Mouse (Mus musculus) 416B (cell line): ENCODE data around the gene Agpat3.

Experiments used
- DNase-seq: peaks from one replicate; pipeline ENCODE4 v3.0.0; 2011; ENCODE audit warnings: low read depth

The Agpat3 gene

DNA sequence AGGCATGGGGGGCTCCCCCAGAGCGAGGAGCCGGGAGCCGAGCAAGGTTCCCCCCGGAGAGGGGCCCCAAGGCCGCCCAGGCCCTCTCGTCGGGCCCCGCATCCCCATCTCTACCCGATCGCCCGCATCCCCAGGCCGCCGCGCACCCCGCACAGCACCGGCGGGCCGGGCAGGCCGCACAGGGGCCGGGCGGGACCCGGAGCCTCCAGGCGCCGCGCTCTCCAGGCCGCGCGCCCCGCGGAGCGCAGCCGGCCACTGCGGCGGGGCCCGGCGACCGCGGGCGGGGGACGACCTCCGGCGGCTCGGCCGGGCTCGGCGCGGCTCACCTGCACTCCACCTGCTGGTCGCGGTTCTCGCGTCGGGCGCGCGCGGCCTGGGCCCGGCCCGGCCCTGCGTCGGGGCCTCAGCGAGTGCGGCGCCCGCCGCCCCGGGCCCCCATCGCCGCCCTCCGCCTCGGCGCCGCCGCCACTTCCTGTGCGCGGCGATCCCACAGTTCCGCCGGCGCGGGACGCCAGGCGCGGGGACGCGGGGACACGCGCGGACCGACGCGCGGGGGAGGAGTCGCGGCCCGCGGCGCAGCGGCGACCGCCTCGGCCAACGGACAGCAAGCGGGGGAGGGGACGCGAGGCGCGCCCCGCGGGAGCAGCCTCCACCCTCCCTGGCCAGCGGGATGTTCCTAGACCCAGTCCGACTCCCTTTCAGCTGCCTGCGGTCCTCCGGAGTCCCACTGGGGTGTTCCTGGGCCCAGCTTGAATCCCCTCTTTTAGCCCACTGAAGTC, at the start of gene Agpat3:
Gene Agpat3, minus strand, starts transcription at position 603 of the 779 bp plus-strand sequence.
- DNase-seq, result peak; percentile 23

DNA sequence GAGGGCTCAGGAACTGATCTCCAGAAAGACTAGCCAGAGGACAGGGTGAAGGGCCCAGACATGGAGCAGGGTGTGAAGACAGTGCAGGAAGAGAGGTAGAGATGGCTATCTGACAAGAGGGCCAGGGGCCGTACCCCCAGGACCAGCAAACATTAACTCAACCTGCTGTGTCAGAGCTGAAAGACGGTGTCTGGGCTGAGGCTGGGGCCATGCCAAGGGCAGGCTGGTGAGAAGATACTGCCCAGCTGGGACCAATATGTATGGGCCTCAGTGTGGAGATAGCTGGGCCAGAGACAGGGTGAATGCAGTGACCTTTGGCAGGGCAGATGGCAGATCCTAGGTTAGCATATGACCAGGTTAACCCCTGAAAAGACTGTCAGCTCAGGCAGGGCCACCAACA, 48.8 kb upstream of the Agpat3 start:
- no peak for DNase-seq

DNA sequence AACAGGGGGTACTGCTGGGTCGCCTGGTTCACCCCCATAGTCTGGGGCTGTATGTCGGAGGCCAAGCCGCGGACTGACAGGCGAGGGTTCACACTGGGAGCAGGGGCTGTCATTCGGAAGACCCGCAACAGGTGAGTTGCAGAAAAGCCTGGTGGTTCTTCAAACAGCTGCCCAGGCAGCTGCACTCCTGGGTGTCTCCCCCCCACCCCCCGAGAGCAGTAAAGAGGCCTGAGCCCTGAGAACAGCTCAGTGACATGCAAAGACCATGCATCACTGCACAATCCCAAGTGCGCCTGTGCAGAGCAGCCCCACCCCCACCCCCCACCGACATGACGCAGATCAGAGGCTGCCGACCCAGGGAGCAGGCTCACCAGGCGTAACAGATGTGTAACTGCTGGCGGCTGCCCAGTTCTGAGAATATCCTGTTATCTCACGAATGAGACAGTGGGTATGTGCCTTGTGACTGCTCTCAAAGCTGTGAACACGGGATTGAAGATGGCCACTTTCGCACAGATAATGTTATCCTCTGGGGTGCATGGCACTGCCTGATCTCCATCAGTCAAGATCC, 46.9 kb upstream of the Agpat3 start:
- no peak for DNase-seq

DNA sequence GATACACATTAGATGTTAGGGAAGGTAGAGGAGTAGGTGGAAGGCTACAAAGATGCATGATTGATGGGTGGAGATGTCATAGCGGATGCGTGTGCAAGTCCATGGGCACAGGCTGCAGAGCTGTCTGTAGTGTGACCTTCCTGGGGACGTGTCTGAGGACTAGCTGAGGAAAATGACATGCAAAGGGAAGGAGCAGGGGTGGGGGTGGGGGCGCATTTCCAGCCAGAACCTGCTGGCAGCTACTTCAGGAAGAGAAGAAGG, 44.3 kb upstream of the Agpat3 start:
- DNase-seq, result no peak

DNA sequence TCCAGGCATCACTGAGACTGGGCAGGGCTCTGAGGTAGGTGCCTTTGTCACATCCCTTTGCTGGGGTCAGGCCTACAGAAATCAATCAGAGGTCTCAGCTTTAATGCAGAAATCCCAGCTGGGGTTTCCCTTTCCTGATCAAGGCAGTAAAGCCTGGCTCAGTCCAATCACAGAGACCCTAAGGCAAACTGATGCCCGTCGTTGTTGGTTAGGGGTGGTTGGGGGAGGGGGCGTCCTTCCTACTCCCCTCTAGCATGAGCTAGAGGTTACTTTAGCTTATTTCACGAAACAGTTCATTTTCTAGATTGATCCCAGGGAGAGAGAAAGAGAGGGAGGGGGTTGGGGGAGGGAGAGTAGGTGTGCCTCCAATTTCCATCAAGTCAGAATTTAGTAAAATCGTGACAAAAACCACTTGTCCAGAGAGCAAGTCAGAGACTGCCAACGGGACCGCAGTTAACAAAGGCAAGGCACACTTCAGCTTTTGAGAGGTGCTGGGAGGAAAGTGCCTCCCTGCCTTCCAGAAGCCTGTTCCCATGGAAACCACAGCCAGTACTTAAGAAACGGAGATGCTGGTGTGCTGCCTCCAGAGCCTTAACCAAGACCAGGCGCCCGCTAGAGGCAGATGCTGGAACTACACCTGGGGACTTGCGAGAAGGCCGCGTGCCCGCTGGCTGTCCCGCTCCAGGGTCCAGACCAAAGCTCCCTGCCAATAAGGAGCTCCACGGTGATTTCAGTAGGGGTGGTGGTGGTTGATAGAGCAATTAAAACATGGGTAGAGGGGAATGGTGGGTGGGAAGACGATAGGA, 43.7 kb upstream of the Agpat3 start:
- DNase-seq, result peak; percentile 91

DNA sequence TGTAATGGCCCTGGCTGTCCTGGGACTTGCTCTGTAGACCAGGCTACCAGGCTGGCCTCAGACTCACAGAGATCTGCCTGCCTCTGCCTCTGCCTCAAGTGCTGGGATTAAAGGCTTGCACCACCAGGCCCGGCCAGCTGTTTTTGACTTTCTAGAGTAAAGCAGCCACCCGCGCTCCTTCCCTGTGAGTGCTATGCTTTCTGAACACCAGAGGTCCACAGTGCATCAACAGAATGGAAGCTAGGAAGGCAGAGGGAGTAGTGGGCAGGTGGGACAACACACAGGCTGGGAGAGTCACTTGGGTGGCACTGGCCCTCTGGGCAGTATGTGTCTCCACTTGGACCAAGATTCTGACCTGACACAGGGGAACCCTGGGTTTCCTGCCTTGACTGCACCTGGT, 43.1 kb upstream of the Agpat3 start:
- DNase-seq, result no peak

DNA sequence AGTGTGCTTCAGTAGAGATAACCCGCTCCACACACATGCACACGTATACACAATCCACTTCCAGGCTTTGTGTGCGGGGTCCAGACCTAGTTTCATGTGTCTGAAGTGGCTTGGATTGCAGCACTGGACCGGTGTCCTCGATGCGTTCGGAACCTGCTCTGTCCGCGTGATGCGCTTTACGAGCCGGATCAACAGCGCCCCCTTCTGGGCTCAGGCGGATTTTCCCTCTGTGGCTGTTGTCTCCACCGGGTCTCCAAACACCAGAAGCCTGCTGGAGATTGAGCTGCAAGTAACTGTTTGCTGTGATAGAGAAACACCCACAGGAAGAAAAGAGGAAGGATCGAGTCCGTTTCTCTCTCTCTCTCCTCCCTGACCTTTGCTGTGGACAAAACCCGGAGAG, 39.8 kb upstream of the Agpat3 start:
- peak; percentile 81 for DNase-seq

DNA sequence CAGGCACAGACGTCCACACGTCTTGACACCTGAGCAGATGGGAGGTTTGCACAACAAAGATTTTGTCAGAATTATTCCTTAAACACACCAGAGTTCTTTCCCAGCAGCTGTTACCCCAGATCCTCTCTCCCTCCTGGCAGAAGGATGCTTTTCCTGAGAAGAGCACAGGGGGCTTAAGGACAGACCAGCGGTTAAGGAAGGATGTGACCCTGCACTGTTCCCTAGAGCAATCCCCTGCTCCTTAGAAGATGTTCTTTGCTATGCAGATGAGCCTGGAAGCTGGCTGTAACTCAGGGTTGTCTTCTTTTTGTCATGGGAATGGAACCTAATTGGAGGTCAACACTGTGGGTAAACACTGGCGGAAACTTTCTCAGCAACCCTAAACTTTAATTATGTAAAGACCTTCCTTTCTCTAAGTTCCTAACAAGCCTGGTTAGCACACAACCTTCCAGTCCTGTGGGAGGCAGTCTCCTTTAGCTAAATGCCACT, 38.7 kb upstream of the Agpat3 start:
- DNase-seq, result no peak

DNA sequence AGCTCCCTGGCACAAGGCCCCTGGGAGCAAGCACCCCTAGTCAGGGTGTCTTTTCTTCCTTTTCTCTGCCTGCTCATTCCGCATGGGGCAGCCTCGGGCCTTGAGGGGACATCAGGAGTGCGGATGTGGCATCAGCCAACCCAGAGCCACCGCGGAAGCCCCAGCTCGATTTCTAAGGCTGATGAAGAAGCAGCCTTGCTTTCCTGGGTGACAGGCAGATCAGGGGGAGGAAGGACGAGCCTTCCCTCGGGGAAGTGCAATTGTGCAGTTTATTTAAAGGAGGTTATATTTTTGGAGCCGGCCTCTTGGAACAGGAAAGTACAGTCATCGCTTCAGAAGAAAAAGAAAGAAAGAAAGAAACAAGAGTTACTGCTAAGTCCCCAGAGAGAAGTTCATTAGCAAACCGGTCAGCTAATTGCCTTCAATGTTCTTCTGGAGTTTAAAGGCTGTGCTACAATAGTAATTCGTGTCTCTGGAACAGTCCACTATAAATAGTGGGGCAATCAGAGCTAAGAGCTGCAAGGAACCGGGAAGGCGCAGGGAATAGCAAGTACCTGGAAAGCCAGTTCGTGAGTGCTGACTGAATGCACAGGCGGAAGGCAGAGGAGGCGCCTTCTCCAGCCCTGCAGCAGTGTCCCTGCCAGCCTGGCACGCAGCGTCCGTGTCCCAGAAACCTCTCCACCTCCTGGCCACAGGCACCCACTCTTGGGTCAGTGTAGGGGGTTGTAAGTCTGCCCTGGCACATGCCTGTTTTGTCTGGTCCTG, 36.1 kb upstream of the Agpat3 start:
- DNase-seq, result no peak

DNA sequence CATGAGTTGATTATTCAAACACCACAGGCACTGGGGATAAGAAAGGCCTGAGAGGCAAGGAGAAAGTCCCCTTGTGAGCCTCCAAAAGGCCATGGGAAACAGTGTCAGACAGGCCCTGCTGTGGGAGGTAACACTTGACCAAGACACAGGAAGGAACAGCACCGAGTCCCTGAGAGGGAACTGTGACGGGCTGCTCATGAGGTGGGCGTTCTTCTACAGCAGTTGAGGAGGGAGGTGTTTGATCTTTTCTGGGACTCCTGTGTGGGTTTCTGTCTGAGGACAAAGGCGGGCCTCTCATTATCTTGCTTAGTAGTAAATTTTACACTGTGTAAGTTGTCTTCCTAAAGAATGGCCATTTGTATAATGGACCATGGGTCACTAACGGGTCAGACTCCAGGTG, 33.2 kb upstream of the Agpat3 start:
- no peak for DNase-seq

DNA sequence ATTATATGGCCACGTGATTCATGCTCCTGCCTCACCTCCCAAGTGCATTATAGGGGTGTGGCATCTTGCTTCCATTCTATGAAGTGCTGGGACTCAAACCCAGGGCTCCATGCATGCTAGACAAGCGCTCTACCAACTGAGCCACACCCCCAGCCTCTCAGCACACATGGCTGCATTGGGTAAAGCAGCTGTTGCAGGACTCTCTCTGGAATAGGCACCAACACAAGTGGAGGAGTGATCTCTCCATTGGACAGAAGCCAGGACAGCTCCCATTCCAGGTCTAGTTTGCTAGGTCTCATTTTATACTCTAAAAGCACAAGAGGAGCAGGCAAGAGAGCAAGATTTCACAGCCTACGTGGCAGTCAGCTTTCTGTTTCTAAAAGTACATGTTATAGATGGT, 31.3 kb upstream of the Agpat3 start:
- no peak for DNase-seq

DNA sequence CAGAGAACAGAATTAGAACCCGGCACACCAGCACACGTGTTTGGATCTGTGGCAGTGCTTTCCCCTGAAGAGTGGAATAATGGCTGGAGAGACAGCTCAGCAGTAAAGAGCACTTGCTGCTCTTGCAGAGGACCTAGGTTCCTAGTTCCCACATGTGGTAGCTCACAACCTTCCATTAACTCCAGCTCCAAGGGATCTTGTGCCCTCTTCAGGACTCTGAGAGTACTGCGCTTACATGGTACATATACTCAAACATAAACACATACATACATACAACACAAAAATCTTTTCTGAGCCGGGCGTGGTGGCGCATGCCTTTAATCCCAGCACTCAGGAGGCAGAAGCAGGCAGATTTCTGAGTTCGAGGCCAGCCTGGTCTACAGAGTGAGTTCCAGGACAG, 26.2 kb upstream of the Agpat3 start:
- peak; percentile 45 for DNase-seq

DNA sequence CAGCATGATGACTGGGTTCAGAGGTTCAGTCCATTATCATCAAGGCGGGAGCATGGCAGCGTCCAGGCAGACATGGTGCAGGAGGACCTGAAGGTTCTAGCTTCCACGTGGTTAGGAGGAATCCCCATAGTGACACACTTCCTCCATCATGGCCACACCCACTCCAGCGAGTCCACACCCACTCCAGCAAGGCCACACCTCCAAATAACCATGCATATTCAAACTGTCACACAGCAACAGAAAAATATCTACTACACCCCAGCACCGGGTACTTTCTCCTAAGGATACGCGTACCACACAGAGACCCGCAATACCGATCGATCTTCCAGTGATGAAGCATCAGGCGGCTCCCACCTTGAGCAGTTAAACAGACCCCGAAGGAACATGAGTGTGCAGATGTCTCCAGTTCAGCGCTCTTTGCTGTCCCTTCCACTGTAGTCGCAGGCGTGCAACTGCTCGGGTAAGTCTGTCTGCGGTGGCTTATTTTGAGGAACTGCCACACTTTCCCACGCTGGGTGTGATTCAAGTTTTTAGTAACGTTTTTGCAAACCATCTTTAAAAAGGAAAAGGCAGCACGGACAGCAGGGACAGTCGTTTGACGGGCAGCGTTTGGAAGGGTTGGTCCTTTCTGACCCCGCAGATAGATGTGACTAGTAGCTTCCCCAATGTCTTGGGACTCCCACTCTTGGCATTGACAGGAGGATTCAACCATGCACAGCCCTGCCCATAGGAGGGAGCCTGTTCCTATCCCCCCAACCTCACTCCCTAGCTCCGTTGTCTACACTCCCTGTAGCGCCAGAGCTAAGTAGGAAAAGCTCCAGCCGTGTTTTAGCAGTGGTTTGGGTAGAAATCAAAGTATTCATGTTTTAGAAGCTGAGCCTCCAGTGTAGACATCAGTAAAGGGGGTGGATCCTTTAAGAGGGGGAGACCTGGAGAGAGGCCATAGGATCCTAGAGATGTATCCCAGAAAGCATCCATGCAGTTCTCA, 20.7 kb upstream of the Agpat3 start:
- no peak for DNase-seq

DNA sequence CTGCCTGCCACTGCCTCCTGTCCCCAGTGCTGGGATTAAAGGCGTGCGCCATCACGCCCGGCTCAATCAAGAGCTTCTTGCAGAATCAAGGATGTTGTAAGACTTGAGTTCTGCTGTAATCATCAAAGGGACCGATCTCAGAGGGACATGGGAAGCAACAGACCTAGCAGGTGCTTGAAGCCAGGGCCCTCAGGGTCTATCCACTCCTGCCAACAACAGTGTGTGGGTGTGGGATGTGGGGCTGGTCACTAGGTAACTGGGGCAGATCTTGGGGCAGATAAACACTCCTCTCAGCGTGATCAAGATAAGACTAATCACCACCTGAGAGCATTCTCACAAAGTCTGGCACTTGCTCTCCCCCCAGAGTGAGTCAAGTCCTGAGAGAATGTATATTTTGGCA, 19.5 kb upstream of the Agpat3 start:
- DNase-seq, result no peak

DNA sequence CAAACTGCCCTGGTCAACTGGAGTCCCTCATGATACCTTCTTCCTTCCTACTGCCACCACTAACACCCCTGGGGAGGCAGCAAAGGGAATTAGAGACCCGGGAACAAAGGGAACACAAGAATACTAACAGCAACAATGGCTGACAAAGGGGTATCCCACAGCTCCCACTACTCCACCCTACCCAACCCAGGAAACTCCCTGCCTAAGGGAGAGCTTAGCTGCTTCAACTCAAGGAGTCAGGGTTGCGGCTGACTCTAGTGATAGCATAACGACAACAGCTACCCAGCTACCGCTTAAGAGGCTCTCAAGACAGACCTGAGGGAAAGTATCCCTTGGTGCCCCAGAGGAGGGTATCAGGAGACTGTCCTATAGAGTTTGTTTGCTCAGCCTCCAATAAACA, 15.3 kb upstream of the Agpat3 start:
- no peak for DNase-seq

DNA sequence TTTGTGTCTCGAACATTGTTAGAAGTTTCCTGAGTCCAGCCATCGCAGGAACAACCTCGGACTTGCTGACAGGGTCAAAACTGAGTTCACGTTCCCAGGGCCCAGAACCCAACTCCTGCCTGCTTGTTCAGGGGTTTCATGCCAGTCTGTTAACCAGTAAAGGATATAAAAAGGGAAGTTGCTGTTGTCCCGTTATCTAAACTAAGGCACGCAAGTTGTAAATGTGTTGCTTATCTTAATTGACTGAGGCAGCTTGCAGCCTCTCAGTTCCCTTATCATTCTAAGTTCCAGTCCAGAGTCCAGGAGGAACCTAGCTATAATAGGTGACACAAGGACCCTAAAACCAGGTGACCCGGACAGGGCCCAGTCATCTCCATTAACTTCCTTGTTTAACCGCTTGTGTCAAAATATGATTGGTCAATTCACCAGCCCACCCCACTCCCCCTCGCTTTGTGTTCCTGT, 14.6 kb upstream of the Agpat3 start:
- peak; percentile 78 for DNase-seq

DNA sequence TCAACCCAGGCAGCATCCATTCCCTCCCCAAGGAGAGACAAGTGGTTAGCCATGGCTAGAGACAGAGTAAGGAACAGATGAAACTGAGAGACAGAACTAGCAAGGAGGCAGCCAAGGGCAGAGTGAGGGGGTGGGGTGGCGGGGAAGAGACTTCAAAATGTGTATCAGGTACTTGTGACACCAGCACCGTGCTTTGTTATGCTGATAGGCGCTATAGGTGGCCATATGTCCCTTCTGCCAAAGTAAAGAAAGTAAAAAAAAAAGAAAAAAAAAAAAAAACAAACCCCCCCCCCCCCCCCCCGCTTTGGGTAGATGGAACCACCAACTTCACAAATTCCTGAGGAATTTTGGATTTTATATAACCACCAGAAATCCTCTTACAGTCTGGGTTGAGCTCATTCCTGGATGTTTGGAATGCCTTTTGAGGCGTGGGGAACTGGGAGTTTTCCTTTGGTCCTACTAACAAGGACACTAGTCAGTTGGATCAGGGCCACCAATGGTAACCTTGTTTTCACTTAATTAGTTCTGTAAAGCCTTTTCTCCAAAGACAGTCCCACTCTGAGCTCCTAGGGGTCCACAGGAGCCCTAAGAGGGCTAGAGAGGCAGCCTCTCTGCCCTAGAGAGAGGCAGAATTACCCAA, 14.0 kb upstream of the Agpat3 start:
- DNase-seq, result no peak

DNA sequence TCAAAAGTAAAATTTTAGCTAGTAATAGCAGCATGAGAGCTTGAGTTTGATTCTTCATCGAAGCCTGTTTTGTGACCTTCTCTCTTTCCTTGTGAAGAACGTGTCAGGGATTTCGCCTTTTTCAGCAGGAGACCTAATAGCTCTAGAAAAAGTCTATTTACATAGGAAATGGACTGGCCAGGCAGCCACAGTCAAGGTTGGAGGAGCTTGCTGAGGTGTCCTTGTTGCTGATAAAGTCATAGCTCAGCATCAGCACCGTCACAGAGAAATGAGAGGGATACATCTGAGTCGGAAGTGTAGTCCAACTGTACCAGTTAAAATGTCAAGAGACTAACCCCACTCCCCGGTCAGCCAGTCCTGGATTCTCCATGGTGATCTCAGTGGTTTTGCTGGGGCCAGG, 13.3 kb upstream of the Agpat3 start:
- DNase-seq, result no peak

DNA sequence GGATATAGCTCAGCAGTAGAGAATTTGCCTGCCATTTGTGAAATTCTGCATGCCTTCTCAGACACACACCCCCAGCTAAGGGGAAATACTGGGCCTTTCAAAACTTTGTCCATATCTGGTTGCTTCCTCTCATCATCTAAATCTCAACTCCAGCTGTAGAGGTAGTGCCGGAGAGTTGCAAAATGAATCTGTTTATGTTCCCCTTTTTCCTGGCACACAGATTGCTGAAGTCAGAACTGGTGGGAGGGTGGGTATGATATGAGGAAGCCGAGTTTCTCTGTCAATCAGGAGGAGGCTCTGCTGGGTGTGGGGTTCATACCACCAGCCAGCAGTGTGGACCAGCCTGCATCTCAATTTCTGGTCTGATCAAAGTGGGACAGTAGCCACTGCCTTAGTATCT, 11.8 kb upstream of the Agpat3 start:
- DNase-seq, result peak; percentile 77

DNA sequence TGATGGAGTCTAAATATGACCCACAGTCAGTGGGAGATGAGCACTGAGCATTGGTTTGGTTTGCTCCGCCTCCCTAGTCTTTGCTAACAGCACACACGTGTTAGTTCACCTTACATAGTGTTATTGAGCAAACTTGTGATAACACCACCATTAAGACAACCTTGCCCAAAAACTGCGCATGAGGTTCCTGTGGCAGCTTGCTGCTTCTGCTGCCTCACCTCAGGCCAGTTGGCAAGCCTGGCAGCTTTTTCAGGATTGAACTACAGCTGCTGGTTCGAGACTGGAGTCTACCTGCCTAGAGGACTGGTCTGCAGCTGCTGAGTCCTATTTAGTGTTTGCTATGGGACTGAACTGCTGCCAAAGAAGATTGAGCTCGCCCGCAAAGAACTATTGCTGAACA, 11.1 kb upstream of the Agpat3 start:
- DNase-seq, result no peak

DNA sequence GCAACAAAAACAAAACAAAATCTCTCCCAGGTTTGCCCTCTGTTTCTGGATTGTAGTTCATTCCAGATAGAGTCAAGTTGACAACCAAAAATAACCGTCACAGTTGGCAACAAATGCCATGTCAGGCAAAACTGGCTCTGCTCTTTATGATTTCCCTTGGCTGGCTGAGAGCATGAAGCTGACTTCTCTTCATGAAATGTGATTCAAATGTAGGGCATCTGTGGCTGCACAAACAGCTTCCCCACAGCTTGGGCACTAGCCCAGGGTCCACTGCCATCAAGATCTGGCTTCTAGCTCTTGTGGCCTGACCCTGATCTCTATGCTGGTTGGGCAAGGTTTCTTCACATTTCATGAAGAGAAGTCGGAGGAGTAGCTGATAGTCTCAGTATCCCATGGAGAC, 9.7 kb upstream of the Agpat3 start:
- DNase-seq, result no peak
